Mouse (Mus musculus) thymus, adult 2 months (tissue): ENCODE results near the gene Tanc1.

Source experiments
- CTCF ChIP-seq: fragments of 200-500 bp; IDR thresholded peaks from 2 replicates; pipeline ENCODE4 v1.5.1; 2012; ENCODE audit warnings: mild to moderate bottlenecking, control low read depth, low read length, moderate library complexity, borderline replicate concordance; ENCODE audit not compliant: control insufficient read depth, poor library complexity, insufficient read depth; ENCODE audit errors: extremely low read depth
- POLR2A ChIP-seq: fragments of 200-500 bp; IDR thresholded peaks from 2 replicates; pipeline ENCODE4 v1.6.1; 2012; ENCODE audit warnings: mild to moderate bottlenecking, low read length, control low read depth, moderate library complexity; ENCODE audit not compliant: control insufficient read depth, poor library complexity, insufficient read depth; ENCODE audit errors: extremely low read depth

DNA sequence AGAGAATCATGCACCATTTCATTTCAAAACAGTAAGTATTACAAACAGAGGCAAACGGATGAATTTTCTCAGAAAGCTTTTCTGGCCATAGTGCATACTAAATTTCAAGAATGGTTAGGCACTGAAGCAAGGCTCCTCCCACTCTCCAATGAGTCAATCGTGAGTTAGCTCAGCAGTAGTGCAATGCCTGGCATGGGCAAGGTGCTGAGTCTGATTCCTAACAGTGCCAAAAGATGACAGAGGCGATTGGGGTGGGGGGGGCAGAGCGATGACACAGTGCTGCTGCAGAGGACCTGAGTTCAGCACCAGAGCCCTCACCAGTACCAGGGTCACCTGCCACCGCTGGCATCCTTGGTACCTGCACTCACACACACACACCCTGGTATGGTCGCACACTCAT lies 258.7 kb downstream of the Tanc1 start:
- TF ChIP-seq CTCF, result no peak
- no peak for TF ChIP-seq POLR2A
